Mouse (Mus musculus): ENCODE data around the gene Nxph4. TPM values are rescaled to one million over a fixed set of nuclear protein-coding genes. Genes with fewer than 3 reads are reported as not detected.

Gene Nxph4
- polyA plus RNA-seq (2014; fragmentation: Illumina TruSeq; extraction: RNeasy Lipid Tissue Mini Kit (QIAGEN cat#74804); ENCODE audit: low read depth, low replicate concordance) = not detected

GRCm38 (mm10) chr10:127534036-127534928 is at the start of gene Nxph4:
Gene Nxph4 (minus strand): TSS chr10:127534559.

GRCm38 (mm10) chr10:127522088-127522581 is 12.2 kb downstream of the Nxph4 start, which contains the start of gene Shmt2:
Gene Shmt2 (minus strand): TSS chr10:127522444.

GRCm38 (mm10) chr10:127514764-127515163 is 19.6 kb downstream of the Nxph4 start, which contains the start of gene Ndufa4l2:
Gene Ndufa4l2 (plus strand): TSS chr10:127514967.

GRCm38 (mm10) chr10:127500894-127501893 is 33.2 kb downstream of the Nxph4 start, which contains the start of gene Stac3:
Gene Stac3 (plus strand): TSS chr10:127501686.

Other genes starting within 250 kb of the Nxph4 start
- 1.9 TPM for gene Mbd6, start 245.5 kb downstream of the Nxph4 start, polyA plus RNA-seq (2014; fragmentation: Illumina TruSeq; extraction: RNeasy Lipid Tissue Mini Kit (QIAGEN cat#74804); ENCODE audit: low read depth, low replicate concordance)
- 13.9 TPM for gene Mars, start 222.8 kb downstream of the Nxph4 start, polyA plus RNA-seq (2014; fragmentation: Illumina TruSeq; extraction: RNeasy Lipid Tissue Mini Kit (QIAGEN cat#74804); ENCODE audit: low read depth, low replicate concordance)
- 0.29 TPM for gene Arhgap9, start 212.6 kb downstream of the Nxph4 start, polyA plus RNA-seq (2014; fragmentation: Illumina TruSeq; extraction: RNeasy Lipid Tissue Mini Kit (QIAGEN cat#74804); ENCODE audit: low read depth, low replicate concordance)
- gene Gli1, start 192.6 kb downstream of the Nxph4 start, polyA plus RNA-seq (2014; fragmentation: Illumina TruSeq; extraction: RNeasy Lipid Tissue Mini Kit (QIAGEN cat#74804); ENCODE audit: low read depth, low replicate concordance) = not detected
- gene Inhbe, start 180.1 kb downstream of the Nxph4 start, polyA plus RNA-seq (2014; fragmentation: Illumina TruSeq; extraction: RNeasy Lipid Tissue Mini Kit (QIAGEN cat#74804); ENCODE audit: low read depth, low replicate concordance) = 8.0 TPM
- gene Inhbc, start 164.1 kb downstream of the Nxph4 start, polyA plus RNA-seq (2014; fragmentation: Illumina TruSeq; extraction: RNeasy Lipid Tissue Mini Kit (QIAGEN cat#74804); ENCODE audit: low read depth, low replicate concordance) = 29.8 TPM
- 121 TPM for gene R3hdm2, start 154.2 kb downstream of the Nxph4 start, polyA plus RNA-seq (2014; fragmentation: Illumina TruSeq; extraction: RNeasy Lipid Tissue Mini Kit (QIAGEN cat#74804); ENCODE audit: low read depth, low replicate concordance)
- gene Stac3, start 32.9 kb downstream of the Nxph4 start, polyA plus RNA-seq (2014; fragmentation: Illumina TruSeq; extraction: RNeasy Lipid Tissue Mini Kit (QIAGEN cat#74804); ENCODE audit: low read depth, low replicate concordance) = not detected
- not detected for gene Ndufa4l2, start 19.6 kb downstream of the Nxph4 start, polyA plus RNA-seq (2014; fragmentation: Illumina TruSeq; extraction: RNeasy Lipid Tissue Mini Kit (QIAGEN cat#74804); ENCODE audit: low read depth, low replicate concordance)
- gene Shmt2, start 12.1 kb downstream of the Nxph4 start, polyA plus RNA-seq (2014; fragmentation: Illumina TruSeq; extraction: RNeasy Lipid Tissue Mini Kit (QIAGEN cat#74804); ENCODE audit: low read depth, low replicate concordance) = 22.0 TPM
- gene Lrp1, start 86.6 kb upstream of the Nxph4 start, polyA plus RNA-seq (2014; fragmentation: Illumina TruSeq; extraction: RNeasy Lipid Tissue Mini Kit (QIAGEN cat#74804); ENCODE audit: low read depth, low replicate concordance) = 30.4 TPM
- 15.3 TPM for gene Stat6, start 108.4 kb upstream of the Nxph4 start, polyA plus RNA-seq (2014; fragmentation: Illumina TruSeq; extraction: RNeasy Lipid Tissue Mini Kit (QIAGEN cat#74804); ENCODE audit: low read depth, low replicate concordance)
- 4.2 TPM for gene Nemp1, start 132.3 kb upstream of the Nxph4 start, polyA plus RNA-seq (2014; fragmentation: Illumina TruSeq; extraction: RNeasy Lipid Tissue Mini Kit (QIAGEN cat#74804); ENCODE audit: low read depth, low replicate concordance)
- gene Nab2, start 134.0 kb upstream of the Nxph4 start, polyA plus RNA-seq (2014; fragmentation: Illumina TruSeq; extraction: RNeasy Lipid Tissue Mini Kit (QIAGEN cat#74804); ENCODE audit: low read depth, low replicate concordance) = 1.2 TPM
- gene Myo1a, start 170.6 kb upstream of the Nxph4 start, polyA plus RNA-seq (2014; fragmentation: Illumina TruSeq; extraction: RNeasy Lipid Tissue Mini Kit (QIAGEN cat#74804); ENCODE audit: low read depth, low replicate concordance) = not detected
- not detected for gene Tac2, start 189.9 kb upstream of the Nxph4 start, polyA plus RNA-seq (2014; fragmentation: Illumina TruSeq; extraction: RNeasy Lipid Tissue Mini Kit (QIAGEN cat#74804); ENCODE audit: low read depth, low replicate concordance)
- gene Zbtb39, start 205.0 kb upstream of the Nxph4 start, polyA plus RNA-seq (2014; fragmentation: Illumina TruSeq; extraction: RNeasy Lipid Tissue Mini Kit (QIAGEN cat#74804); ENCODE audit: low read depth, low replicate concordance) = 3.2 TPM
- gene Gpr182, start 217.2 kb upstream of the Nxph4 start, polyA plus RNA-seq (2014; fragmentation: Illumina TruSeq; extraction: RNeasy Lipid Tissue Mini Kit (QIAGEN cat#74804); ENCODE audit: low read depth, low replicate concordance) = 4.1 TPM
- 0.48 TPM for gene Rdh1, start 225.2 kb upstream of the Nxph4 start, polyA plus RNA-seq (2014; fragmentation: Illumina TruSeq; extraction: RNeasy Lipid Tissue Mini Kit (QIAGEN cat#74804); ENCODE audit: low read depth, low replicate concordance)
- gene Rdh16f1, start 225.2 kb upstream of the Nxph4 start, polyA plus RNA-seq (2014; fragmentation: Illumina TruSeq; extraction: RNeasy Lipid Tissue Mini Kit (QIAGEN cat#74804); ENCODE audit: low read depth, low replicate concordance) = 0.74 TPM
- gene Rdh9, start 241.8 kb upstream of the Nxph4 start, polyA plus RNA-seq (2014; fragmentation: Illumina TruSeq; extraction: RNeasy Lipid Tissue Mini Kit (QIAGEN cat#74804); ENCODE audit: low read depth, low replicate concordance) = 71.6 TPM